Mouse (Mus musculus): ENCODE data around the gene Trap1a. TPM values are rescaled to one million over a fixed set of nuclear protein-coding genes. Genes with fewer than 3 reads are reported as not detected.

The Trap1a gene
- under 1 TPM; 0.02 to 0.07 TPM for polyA plus RNA-seq (2012; fragmentation: generic; extraction: Trizol)

GRCm38 (mm10) chrX:139333263-139333994 lies at the start of gene Trap1a:
Gene Trap1a (plus strand): TSS chrX:139333683.

Other genes with a start within 250 kb of the Trap1a start
- not detected for gene Serpina7, start 248.4 kb upstream of the Trap1a start, polyA plus RNA-seq (2012; fragmentation: generic; extraction: Trizol)
- gene 4930513O06Rik, start 247.4 kb upstream of the Trap1a start, polyA plus RNA-seq (2012; fragmentation: generic; extraction: Trizol), result not detected
- gene 4933428M09Rik, start 154.5 kb upstream of the Trap1a start, polyA plus RNA-seq (2012; fragmentation: generic; extraction: Trizol), result not detected
- gene Mum1l1, start 123.6 kb upstream of the Trap1a start, polyA plus RNA-seq (2012; fragmentation: generic; extraction: Trizol), result 1 to 10 TPM in 1 of 2 experiments, under 1 TPM in 1; 0.47 to 2.5 TPM
- gene D330045A20Rik, start 146.7 kb downstream of the Trap1a start, polyA plus RNA-seq (2012; fragmentation: generic; extraction: Trizol), result under 1 TPM; 0.04 to 0.06 TPM
- 1 to 10 TPM in 1 of 2 experiments, under 1 TPM in 1; 0.11 to 1.4 TPM for gene Rnf128, start 229.6 kb downstream of the Trap1a start, polyA plus RNA-seq (2012; fragmentation: generic; extraction: Trizol)